Mouse (Mus musculus) midbrain, embryonic 15.5 days (tissue): ENCODE measurements around the gene Prrt2. TPM values are rescaled to one million over a fixed set of nuclear protein-coding genes. Genes with fewer than 3 reads are reported as not detected.

Source experiments
- ATAC-seq: fragments of 200-750 bp; cut with Nextera tagmentation; replicated peaks from 2 replicates; pipeline ENCODE4 v1.8.0; 2017; ENCODE audit warnings: moderate TSS enrichment
- H3K27ac ChIP-seq: fragments of 300-500 bp; sonication (generic); 2 replicates; pipeline ENCODE4 v1.5.1; 2015; ENCODE audit warnings: mild to moderate bottlenecking, inconsistent platforms
- H3K27me3 ChIP-seq: fragments of 300-500 bp; sonication (generic); replicated peaks from 2 replicates; pipeline ENCODE4 v1.6.1; 2015; ENCODE audit warnings: inconsistent platforms
- H3K36me3 ChIP-seq: fragments of 300-500 bp; sonication (generic); replicated peaks from 2 replicates; pipeline ENCODE4 v1.6.1; 2015; ENCODE audit warnings: inconsistent platforms
- H3K4me1 ChIP-seq: fragments of 300-500 bp; sonication (generic); 2 replicates; pipeline ENCODE4 v1.6.1; 2015; ENCODE audit warnings: inconsistent platforms
- H3K4me2 ChIP-seq: fragments of 300-500 bp; sonication (generic); 2 replicates; pipeline ENCODE4 v1.6.1; 2015; ENCODE audit warnings: inconsistent platforms, mild to moderate bottlenecking, moderate library complexity
- H3K4me3 ChIP-seq: fragments of 300-500 bp; sonication (generic); 2 replicates; pipeline ENCODE4 v1.5.1; 2015; ENCODE audit warnings: mild to moderate bottlenecking, inconsistent platforms
- H3K9ac ChIP-seq: fragments of 300-500 bp; sonication (generic); 2 replicates; pipeline ENCODE4 v1.6.1; 2015; ENCODE audit warnings: mild to moderate bottlenecking, inconsistent platforms
- H3K9me3 ChIP-seq: fragments of 300-500 bp; sonication (generic); 2 replicates; pipeline ENCODE4 v1.6.1; 2016; ENCODE audit warnings: inconsistent platforms
- WGBS: fragments of 180-500 bp; shearing (Covaris S2); methylation state at CpG from one replicate; pipeline ENCODE4 v1.1.7; 2015; ENCODE audit warnings: mixed read lengths; 5-methylcytosine and 5-hydroxymethylcytosine counted together
- polyA plus RNA-seq: library from polyadenylated mRNA; unstranded; fragments of >200 nt; fragmentation: Nextera tagmentation; extraction: Ambion mirVana; gene quantifications from 2 replicates; pipeline ENCODE4 v1.2.1, GENCODE M21; 2015

The Prrt2 gene
- polyA plus RNA-seq, 1 experiment from 2014 or later = 42.3 TPM

DNA sequence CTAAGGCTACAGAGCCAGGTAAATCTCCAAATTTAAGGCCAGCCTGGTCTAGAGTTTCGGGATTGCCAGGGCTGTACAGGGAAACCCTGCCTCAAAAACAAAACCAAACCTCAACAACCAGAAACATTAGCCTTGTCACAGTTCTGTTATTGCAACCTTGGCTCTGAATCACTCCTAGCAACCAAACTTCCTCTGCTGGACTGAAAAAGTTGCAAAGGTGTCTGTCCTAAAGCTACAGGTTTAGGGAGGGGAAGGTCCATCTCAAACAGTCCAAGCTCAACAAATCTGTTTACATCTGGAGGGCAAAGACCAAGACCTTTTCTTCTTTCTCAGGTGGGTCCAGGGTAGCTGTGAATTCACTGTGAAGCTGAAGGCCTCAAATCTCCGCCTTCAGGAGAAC is 10.0 kb downstream of the Prrt2 start:
- Histone ChIP-seq H3K4me2 (no peak overlapping the region), H3K4me3 (no peak overlapping the region), H3K9me3 (no peaks in the 10 kb centered on the region), H3K36me3 (peaks cover 12% of the 10 kb centered on the region; the same call in 1 of the 2 replicates), H3K27me3 (no peaks in the 10 kb centered on the region), H3K4me1 (peaks cover 25% of the 10 kb centered on the region), H3K27ac (no peak overlapping the region), H3K9ac (no peak overlapping the region)
- ATAC-seq = no peak
- whole genome bisulfite sequencing = 96% methylated on average over 2 of the region's 2 CpGs

DNA sequence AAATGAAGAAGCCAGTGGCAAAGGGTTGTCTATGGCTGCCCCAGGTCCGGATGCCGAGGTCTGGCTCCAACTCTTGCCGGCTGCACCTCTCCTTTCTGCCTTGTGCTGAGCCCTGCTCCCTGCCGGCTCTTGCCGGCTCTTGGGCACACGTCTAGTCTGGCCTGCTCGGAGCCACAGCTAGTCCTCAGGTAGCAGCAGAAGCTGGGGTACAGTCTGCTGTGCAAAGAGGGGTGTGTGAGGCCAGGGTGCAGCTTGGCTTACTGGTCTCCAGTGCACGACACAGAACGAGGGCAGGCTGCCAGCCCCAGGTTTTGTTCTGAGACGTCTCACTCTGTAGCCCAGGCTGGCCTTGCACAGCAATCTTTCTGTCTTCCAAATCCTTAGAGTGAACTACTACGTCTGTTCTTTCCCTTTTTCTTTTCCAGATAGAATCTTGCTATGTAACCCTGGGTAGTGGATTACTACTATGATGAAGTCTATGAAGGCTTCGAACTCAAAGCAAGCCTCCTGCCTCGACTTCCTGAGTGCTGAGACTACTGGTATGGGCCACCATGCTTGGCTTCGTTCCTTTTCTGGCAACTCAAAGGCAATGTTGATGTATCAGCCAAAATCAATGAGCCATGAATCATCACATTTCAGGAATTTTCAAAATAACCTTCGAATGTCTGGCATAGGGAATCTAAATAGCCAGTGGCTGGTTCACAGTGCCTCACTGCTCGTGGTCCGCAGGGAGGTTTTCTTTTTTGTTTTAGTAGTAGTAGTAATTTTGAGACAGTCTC is 11.5 kb downstream of the Prrt2 start:
- ATAC-seq = no peak
- Histone ChIP-seq H3K4me2 (no peak overlapping the region), H3K4me3 (no peak overlapping the region), H3K9ac (no peak overlapping the region), H3K36me3 (0 out of 2 replicates have a peak, but pooled peaks cover 8% of the 10 kb centered on the region), H3K9me3 (no peaks in the 10 kb centered on the region), H3K4me1 (peaks cover 9% of the 10 kb centered on the region), H3K27ac (no peak overlapping the region), H3K27me3 (no peaks in the 10 kb centered on the region)
- 83% methylated on average over 17 of the region's 17 CpGs for WGBS

DNA sequence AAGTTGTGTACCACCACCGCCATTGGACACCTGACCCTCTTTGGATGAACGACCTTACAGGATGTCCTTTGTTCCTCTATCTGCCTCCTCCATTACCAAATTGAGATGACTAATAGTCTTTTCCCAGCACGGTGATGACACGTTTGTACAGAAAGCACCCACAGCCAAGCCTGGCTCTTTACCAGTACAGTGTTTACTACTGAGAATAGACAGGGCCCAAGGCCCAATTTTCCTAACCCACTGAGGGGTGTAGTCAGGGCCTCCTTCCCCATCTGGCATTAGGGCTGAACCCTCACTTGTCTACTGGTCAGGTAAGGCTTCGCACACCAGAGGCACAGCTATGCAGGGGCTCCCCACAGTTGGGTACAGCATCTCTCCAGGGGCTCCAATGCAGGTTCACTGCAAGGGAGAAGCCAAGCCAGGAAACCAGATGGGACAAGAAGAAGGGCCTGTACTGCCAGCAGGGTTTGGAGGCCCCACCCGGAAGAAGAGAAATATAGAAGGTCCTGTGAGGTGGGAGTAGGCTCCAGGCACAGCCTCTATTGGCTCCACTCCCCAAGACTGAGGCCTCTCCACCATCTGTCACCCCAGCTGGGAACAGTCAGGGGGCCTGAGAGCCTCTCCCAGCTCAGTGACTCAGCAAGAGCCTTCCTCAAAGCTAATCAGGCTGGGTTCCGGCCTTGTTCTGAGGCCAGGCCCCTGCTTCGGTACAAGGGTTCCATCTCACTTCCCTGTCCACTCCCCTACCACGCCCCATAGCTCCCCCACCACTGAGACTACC is 12.6 kb downstream of the Prrt2 start:
- no peaks in the 10 kb centered on the region for H3K9me3 ChIP-seq
- no peak overlapping the region for H3K4me2 ChIP-seq
- WGBS = 67% methylated on average over 9 of the region's 9 CpGs
- no peak overlapping the region for H3K9ac ChIP-seq
- no peaks in the 10 kb centered on the region for H3K27me3 ChIP-seq
- H3K36me3 ChIP-seq = 0 out of 2 replicates have a peak, but pooled peaks cover 6% of the 10 kb centered on the region
- H3K27ac ChIP-seq = peak overlapping the region; percentile 40; the same call in 1 of the 2 replicates
- H3K4me3 ChIP-seq = no peak overlapping the region
- H3K4me1 ChIP-seq = peaks cover 2% of the 10 kb centered on the region; the same call in 1 of the 2 replicates
- no peak for ATAC-seq

DNA sequence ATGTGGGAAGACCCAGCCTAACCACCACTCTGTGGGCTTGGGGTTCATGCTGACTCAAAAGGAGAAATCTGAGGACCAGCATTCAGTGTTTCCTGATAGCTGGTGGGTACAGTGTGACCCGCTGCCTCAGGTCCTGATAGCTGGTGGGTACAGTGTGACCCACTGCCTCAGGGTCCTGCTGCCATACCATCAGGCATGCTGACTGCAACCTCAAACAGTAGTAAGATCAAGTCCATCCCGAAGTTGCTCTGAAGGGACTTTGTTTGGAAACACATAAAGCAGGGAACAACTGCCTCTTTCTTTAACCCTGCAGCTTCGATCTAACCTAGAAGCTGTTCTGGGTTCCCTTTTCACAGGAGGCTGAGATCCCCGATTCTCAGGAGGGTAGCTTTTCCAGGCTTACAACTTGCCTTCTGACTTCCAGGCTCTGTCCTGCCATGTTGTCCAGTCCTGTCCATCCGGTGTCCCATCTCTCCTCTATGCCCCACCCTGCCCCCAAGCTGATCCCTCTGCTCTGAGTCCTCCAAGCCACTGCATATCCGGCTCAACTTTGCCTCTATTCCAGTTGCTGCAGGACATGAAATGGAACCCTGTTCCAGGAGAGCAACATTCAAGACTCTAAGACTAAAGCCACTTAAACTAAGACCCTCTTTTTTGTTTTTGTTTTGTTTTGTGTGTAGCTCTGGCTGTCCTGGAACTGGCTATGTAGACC is 13.5 kb downstream of the Prrt2 start:
- 89% methylated on average over 6 of the region's 6 CpGs for WGBS
- H3K9me3 ChIP-seq = no peaks in the 10 kb centered on the region
- H3K4me1 ChIP-seq = no peaks in the 10 kb centered on the region
- no peak for ATAC-seq
- H3K27ac ChIP-seq = no peak overlapping the region
- H3K27me3 ChIP-seq = no peaks in the 10 kb centered on the region
- no peaks in the 10 kb centered on the region for H3K36me3 ChIP-seq
- no peak overlapping the region for H3K4me2 ChIP-seq
- H3K4me3 ChIP-seq = no peak overlapping the region
- H3K9ac ChIP-seq = no peak overlapping the region

DNA sequence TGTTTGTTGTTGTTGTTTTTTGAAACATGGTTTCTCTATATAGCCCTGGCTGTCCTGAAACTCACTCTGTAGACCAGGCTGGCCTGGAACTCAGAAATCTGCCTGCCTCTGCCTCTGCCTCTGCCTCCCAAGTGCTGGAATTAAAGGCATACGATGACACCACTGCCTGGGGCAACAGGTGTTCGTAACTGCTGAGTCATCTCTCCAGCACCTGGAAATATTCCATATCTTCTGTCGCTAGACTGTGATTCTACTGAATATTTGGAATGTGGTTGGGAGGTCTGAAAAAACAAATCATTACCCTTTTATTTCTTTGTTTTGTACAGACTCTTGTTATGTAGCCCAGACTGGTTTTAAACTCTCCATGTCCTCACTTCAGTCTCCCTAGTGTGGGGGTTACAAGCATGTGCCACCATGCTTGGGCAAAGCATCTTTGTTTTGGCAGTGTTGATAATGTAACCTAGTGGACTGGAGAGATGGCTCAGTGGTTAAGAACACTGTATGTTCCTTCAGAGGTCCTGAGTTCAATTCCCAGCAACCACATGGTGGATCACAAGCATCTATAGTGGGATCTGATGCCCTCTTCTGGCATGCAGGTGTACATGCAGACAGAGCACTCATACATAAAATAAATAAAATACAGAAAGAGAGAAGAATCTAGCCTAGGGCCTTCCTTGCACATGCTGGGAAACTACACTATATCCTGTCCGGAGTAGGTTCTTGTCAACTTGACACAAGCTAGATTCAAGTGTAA is 16.7 kb downstream of the Prrt2 start:
- H3K36me3 ChIP-seq = no peaks in the 10 kb centered on the region

DNA sequence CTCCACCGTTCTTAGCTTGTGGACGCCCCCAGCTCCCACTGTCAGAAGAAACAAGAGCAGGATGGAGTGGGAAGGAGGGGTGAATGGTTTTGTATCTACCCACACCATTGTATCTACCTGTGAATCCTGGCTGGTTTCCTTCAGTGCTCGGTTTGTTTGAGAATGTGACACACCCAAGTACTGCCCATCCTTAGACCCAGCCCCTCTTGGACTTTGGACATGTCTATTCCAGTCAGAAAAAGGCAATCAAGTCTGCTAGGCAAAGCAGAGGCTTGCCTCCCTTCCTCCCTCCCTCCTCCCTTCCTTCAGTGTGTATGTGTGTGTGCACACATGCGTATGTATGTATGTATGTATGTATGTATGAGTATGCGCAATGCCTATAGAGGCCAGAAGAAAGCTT is 17.4 kb downstream of the Prrt2 start:
- H3K4me2 ChIP-seq = no peak overlapping the region
- H3K4me3 ChIP-seq = no peak overlapping the region
- 94% methylated on average over 5 of the region's 5 CpGs for WGBS
- no peaks in the 10 kb centered on the region for H3K9me3 ChIP-seq
- no peaks in the 10 kb centered on the region for H3K27me3 ChIP-seq
- no peak overlapping the region for H3K9ac ChIP-seq
- H3K36me3 ChIP-seq = no peaks in the 10 kb centered on the region
- no peaks in the 10 kb centered on the region for H3K4me1 ChIP-seq
- no peak overlapping the region for H3K27ac ChIP-seq
- no peak for ATAC-seq

More for the DNA sequence above, 16.7 kb downstream of the Prrt2 start:
- no peak overlapping the region for H3K4me3 ChIP-seq
- H3K4me2 ChIP-seq = no peak overlapping the region
- no peak overlapping the region for H3K9ac ChIP-seq
- no peak for ATAC-seq
- H3K4me1 ChIP-seq = no peaks in the 10 kb centered on the region
- H3K27me3 ChIP-seq = no peaks in the 10 kb centered on the region
- no peaks in the 10 kb centered on the region for H3K9me3 ChIP-seq
- no peak overlapping the region for H3K27ac ChIP-seq
- WGBS = 93% methylated on average over 4 of the region's 4 CpGs

DNA sequence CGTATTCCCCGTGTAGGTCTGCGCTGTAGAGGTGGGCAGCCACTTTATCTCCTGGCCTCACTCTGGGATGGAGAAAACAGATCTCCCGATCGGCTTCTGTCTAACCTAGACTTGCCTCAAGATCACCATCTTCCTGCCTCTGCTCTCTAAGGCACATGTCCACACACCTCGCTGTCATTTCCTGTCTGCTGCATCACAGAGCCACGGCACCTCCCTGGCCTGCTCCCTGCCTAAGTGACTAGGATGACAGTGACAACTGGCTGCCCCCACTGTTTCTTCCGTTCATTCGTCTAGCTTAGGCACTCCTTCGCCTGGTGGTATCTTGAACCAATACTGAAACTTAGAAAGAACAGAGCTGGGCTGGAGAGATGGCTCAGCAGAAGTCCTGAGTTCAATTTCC is 21.4 kb downstream of the Prrt2 start:
- no peak overlapping the region for H3K4me2 ChIP-seq
- no peaks in the 10 kb centered on the region for H3K4me1 ChIP-seq
- no peak overlapping the region for H3K9ac ChIP-seq
- no peak for ATAC-seq
- no peaks in the 10 kb centered on the region for H3K36me3 ChIP-seq
- no peak overlapping the region for H3K27ac ChIP-seq
- no peak overlapping the region for H3K4me3 ChIP-seq
- 85% methylated on average over 10 of the region's 10 CpGs for WGBS
- no peaks in the 10 kb centered on the region for H3K27me3 ChIP-seq
- no peaks in the 10 kb centered on the region for H3K9me3 ChIP-seq

DNA sequence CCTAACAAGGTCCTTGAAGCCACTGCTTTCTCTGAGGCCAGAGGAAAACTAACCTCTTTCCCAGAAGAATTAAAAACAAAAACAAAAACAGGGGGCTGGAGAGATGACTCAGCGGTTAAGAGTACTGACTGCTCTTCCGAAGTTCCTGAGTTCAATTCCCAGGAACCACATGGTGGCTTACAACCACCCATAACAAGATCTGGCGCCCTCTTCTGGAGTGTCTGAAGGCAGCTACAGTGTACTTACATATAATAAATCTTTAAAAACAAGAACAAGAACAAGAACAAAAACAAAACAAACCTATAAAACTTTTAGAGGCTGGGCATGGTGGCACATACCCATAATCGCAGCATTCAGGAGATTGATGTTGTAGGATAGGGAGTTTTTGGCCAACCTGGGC is 24.6 kb downstream of the Prrt2 start:
- no peak overlapping the region for H3K4me2 ChIP-seq
- no peak overlapping the region for H3K27ac ChIP-seq
- no peaks in the 10 kb centered on the region for H3K27me3 ChIP-seq
- ATAC-seq = no peak
- 82% methylated on average over 4 of the region's 4 CpGs for WGBS
- H3K36me3 ChIP-seq = no peaks in the 10 kb centered on the region
- no peaks in the 10 kb centered on the region for H3K9me3 ChIP-seq
- no peak overlapping the region for H3K4me3 ChIP-seq
- H3K4me1 ChIP-seq = no peaks in the 10 kb centered on the region
- H3K9ac ChIP-seq = no peak overlapping the region

DNA sequence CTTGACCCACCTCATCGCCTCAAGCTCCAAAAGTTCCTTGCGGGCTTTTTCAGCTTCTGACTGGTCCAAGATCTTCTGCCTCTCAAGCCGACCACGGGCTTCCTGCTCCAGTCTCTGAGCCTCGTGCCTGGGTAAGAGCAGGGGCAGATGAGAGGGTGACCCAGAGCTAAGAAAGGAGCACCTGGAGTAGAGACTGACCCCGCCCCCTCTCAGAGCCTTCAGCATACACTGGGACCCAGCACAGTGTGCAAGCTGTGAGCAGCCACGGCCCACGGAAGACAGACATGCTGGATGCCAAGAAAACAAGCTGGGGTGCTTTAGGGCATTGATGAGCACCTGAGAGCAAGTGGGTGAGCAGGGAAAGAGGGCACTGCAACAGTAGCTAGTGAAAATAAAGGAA is 32.2 kb downstream of the Prrt2 start:
- Histone ChIP-seq H3K27me3 (no peaks in the 10 kb centered on the region), H3K4me3 (no peak overlapping the region), H3K4me1 (no peaks in the 10 kb centered on the region), H3K36me3 (no peaks in the 10 kb centered on the region), H3K4me2 (no peak overlapping the region), H3K27ac (no peak overlapping the region), H3K9ac (no peak overlapping the region), H3K9me3 (no peaks in the 10 kb centered on the region)
- ATAC-seq = no peak
- 72% methylated on average over 8 of the region's 8 CpGs for WGBS

DNA sequence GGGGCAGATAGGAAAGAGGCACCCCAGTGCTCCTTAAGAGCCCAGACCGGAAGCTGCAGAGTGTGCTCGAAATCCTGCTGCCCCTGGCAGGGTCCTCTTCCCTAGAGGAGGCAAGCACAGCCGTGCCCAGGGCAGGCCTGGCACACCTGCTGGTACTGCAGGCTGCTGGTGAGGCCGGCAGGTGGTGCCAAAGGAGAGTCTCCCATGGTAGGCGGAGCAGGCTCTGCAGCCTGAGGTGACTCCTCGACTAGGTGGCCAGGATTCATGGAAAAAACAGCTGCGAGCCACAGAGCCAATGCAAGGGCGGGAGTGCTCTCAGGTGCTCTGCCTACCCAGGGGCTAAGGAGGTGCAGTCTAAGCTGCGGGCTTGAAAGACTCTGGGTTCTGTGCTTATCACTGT is 34.7 kb downstream of the Prrt2 start:
- no peak for ATAC-seq
- Histone ChIP-seq H3K27ac (no peak overlapping the region), H3K9ac (no peak overlapping the region), H3K4me1 (no peaks in the 10 kb centered on the region), H3K4me3 (no peak overlapping the region), H3K36me3 (0 out of 2 replicates have a peak, but pooled peaks cover 2% of the 10 kb centered on the region), H3K27me3 (no peaks in the 10 kb centered on the region), H3K4me2 (no peak overlapping the region), H3K9me3 (no peaks in the 10 kb centered on the region)
- 41% methylated on average over 9 of the region's 9 CpGs for WGBS

DNA sequence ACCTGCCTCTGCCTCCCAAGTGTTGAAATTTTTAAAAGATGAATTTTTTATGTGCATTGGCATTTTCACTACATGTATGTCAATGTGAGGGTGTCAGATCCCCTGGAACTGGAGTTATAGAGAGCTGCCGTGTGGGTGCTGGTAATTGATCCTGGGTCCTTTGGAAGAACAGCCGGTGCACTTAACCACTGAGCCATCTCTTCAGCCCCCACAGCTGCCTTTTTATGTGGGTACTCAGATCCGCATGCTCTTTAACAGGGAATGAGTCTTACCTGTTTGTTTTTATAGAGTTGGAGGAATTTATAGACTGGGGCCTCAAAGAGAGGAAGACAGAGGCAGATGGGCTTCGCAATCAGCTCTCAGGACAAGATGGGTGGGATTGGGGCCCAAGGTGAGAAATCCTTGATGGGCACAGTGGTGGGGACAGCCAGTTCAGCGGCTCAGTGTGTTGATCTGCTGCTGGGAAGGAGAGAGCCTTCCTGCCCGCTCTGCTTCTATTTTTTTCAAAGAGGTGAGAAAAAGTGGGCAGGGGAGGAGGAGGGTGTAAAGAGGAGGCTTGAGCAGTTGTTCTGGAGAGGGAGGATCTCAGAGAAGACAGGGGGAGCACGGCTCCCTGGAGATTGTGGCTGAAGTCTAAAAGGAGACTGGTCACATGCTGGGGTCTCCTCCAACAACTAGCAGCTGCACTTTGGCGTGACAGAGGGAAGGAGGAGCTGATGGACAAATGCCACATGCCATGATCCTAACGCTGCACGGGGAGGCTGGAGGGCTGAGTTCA is 36.2 kb downstream of the Prrt2 start:
- no peak overlapping the region for H3K4me3 ChIP-seq
- H3K9ac ChIP-seq = no peak overlapping the region
- no peak overlapping the region for H3K4me2 ChIP-seq
- no peak for ATAC-seq
- 65% methylated on average over 10 of the region's 10 CpGs for WGBS
- no peak overlapping the region for H3K27ac ChIP-seq
- H3K36me3 ChIP-seq = peaks cover 7% of the 10 kb centered on the region; the same call in 1 of the 2 replicates
- no peaks in the 10 kb centered on the region for H3K27me3 ChIP-seq
- no peaks in the 10 kb centered on the region for H3K9me3 ChIP-seq
- no peaks in the 10 kb centered on the region for H3K4me1 ChIP-seq
